Comparison of ENCODE assay signal across 9 mouse cellular contexts in genomic region chr11:52335924-52336323, GRCm38 (mm10). TPM values are rescaled to one million over a fixed set of nuclear protein-coding genes. Genes with fewer than 3 reads are reported as not detected.
A peak's percentile ranks its signal among the peaks of the same experiment; 100 is the strongest.
DNase-seq lines count a peak whose midpoint lies in the region; ATAC-seq and TF ChIP-seq lines count a peak whose summit lies in the region.
"Had no signal": no experiment of that assay in that cellular context is flagged by ENCODE, and none has a peak within 500 bp of the region (broad histone marks: within the 10 kb centered on the region; RNA-seq: fewer than 3 reads in every experiment).

No protein-coding gene starts in this region.

- no peak overlapping the region for H3K27ac ChIP-seq in cerebellum, adult 2 months (ENCODE audit: insufficient read depth, low read length)
- no peak overlapping the region for H3K27ac ChIP-seq in midbrain, embryonic 15.5 days
- H3K27ac ChIP-seq: heart, embryonic 15.5 days had no signal

- TF ChIP-seq POLR2A in cerebellum, adult 2 months (IDR thresholded peaks at IDR 0.05; ENCODE audit: borderline replicate concordance, insufficient read depth, low read length) = no peak

- H3K4me2 ChIP-seq in midbrain, embryonic 15.5 days = no peak overlapping the region
- H3K4me2 ChIP-seq: heart, embryonic 15.5 days had no signal

- H3K4me3 ChIP-seq in cerebellum, adult 2 months (replicated peaks; ENCODE audit: insufficient read depth, low read depth, low read length) = no peak overlapping the region
- H3K4me3 ChIP-seq in midbrain, embryonic 15.5 days = no peak overlapping the region
- H3K4me3 ChIP-seq: heart, embryonic 15.5 days had no signal

- H3K36me3 ChIP-seq in midbrain, embryonic 15.5 days (replicated peaks) = no peaks in the 10 kb centered on the region
- H3K36me3 ChIP-seq: heart, embryonic 15.5 days had no signal

- no peaks in the 10 kb centered on the region for H3K27me3 ChIP-seq in cerebellum, adult 2 months (ENCODE audit: control insufficient read depth, insufficient read depth, low read length)
- no peaks in the 10 kb centered on the region for H3K27me3 ChIP-seq in midbrain, embryonic 15.5 days (replicated peaks)
- H3K27me3 ChIP-seq: heart, embryonic 15.5 days had no signal

- peak; percentile 65 to 88 for DNase-seq in cerebellum, adult 2 months
- no peak for DNase-seq in cerebellum, adult 11 months
- DNase-seq in urinary bladder, postnatal 14 days (ENCODE audit: low spot score) = peak; percentile 47
- no peak for DNase-seq in urinary bladder, adult 18-20 months (ENCODE audit: low spot score in 2 of 2)
- peak; percentile 55 for DNase-seq in naive thymus-derived CD4-positive, alpha-beta T cell, adult 2 months (ENCODE audit: low read depth)
- no peak for DNase-seq in adrenal gland, postnatal 4 days (ENCODE audit: low spot score in 2 of 2)
- DNase-seq in urinary bladder, postnatal 36 days (ENCODE audit: low spot score in 2 of 2) = no peak

- no peaks in the 10 kb centered on the region for H3K9me3 ChIP-seq in midbrain, embryonic 15.5 days
- H3K9me3 ChIP-seq: heart, embryonic 15.5 days had no signal

- H3K4me1 ChIP-seq in cerebellum, adult 2 months (ENCODE audit: control insufficient read depth, insufficient read depth, low read length) = peaks cover 29% of the 10 kb centered on the region
- peaks cover 6% of the 10 kb centered on the region for H3K4me1 ChIP-seq in midbrain, embryonic 15.5 days

- 12% methylated on average over 7 of the region's 7 CpGs for WGBS in cerebellum, adult 2 months
- 83% methylated on average over 7 of the region's 7 CpGs for WGBS in midbrain, embryonic 15.5 days

- H3K9ac ChIP-seq in midbrain, embryonic 15.5 days = no peak overlapping the region
- H3K9ac ChIP-seq: heart, embryonic 15.5 days had no signal

- TF ChIP-seq CTCF in cerebellum, adult 2 months (IDR thresholded peaks at IDR 0.05; ENCODE audit: borderline replicate concordance, insufficient read depth, low read depth, low read length) = no peak

- ATAC-seq in midbrain, embryonic 15.5 days (replicated peaks) = no peak

RNA-seq across cellular contexts. Expression of gene Vdac1, which starts 24.7 kb away (rescaled TPM):
- polyA plus RNA-seq in cerebellum, adult 2 months (2012; rRNA removed) = 364 and 394 TPM in 2 replicates
- total RNA-seq in adrenal gland, postnatal 4 days (2021) = 100 to 1,000 TPM; 323 to 340 TPM
- polyA plus RNA-seq in midbrain, embryonic 15.5 days (2015; fragmentation: Nextera tagmentation; extraction: Ambion mirVana) = 334 and 335 TPM in 2 replicates

RNA-seq across cellular contexts. Expression of gene Tcf7, which starts 53.1 kb away (rescaled TPM):
- 3.4 and 3.6 TPM in 2 replicates for polyA plus RNA-seq in cerebellum, adult 2 months (2012; rRNA removed)
- 10 to 100 TPM; 66.8 to 71.8 TPM for total RNA-seq in adrenal gland, postnatal 4 days (2021)
- polyA plus RNA-seq in midbrain, embryonic 15.5 days (2015; fragmentation: Nextera tagmentation; extraction: Ambion mirVana) = 5.1 and 5.5 TPM in 2 replicates

Comparison
In these comparisons a context has a peak if more than half of its experiments do, and no peak if none do; other contexts are left out.
1. DNase-seq: peak in cerebellum, adult 2 months (2 of 2), urinary bladder, postnatal 14 days (single experiment) and naive thymus-derived CD4-positive, alpha-beta T cell, adult 2 months (single experiment); none in cerebellum, adult 11 months (single experiment), urinary bladder, adult 18-20 months (0 of 2), adrenal gland, postnatal 4 days (0 of 2) and urinary bladder, postnatal 36 days (0 of 2).